Mouse (Mus musculus) thymus, postnatal 14 days (tissue): Measurements from ENCODE around the gene A430078G23Rik.

Source experiments
- DNase-seq: peaks from one replicate; pipeline ENCODE4 v3.0.0; 2021

The A430078G23Rik gene

DNA sequence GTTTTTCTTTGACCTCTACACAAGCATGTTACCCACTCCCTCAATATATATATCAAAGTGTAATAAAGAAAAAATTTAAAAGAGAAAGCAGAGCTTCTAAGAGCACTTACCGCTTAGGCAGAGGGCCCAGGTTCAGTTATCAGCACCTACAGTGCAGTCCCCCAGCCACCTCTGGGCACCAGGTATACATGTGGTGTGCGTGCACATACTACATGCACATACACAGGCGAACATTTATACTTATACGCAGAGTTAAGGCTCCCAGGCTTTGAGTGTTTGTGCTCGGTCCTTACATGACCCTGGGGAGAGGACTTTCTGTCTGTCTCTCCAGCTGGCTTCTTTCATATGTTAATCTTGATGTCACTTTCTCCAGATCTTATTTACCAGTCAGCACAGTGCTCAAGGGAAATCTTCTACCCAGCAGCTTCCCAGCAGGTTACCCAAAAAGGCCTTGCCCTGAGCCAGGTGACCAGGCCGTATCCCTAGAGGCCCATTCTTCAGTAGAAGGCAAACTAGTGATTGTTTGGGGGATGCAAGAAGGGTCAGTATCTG, 61.5 kb downstream of the A430078G23Rik start:
- no peak for DNase-seq

DNA sequence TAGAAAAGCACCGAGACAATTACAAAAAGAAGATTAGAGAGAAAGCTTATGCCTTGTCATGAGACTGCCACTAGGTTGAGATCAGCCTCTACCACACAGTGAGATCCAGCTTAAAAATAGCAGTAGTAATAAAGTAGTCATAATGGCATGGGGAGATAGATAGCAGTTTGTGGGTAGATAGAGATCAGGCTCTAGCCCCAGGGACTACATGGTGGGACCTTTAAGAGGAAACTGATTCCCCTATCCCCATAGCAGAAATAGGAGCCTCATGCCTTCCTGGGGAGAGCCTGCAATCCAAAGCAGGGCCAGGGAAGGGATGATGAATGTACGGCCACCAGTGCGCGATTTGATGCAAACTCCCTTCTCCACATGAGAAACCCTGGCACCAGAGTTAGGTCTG, 62.0 kb downstream of the A430078G23Rik start:
- DNase-seq = no peak

DNA sequence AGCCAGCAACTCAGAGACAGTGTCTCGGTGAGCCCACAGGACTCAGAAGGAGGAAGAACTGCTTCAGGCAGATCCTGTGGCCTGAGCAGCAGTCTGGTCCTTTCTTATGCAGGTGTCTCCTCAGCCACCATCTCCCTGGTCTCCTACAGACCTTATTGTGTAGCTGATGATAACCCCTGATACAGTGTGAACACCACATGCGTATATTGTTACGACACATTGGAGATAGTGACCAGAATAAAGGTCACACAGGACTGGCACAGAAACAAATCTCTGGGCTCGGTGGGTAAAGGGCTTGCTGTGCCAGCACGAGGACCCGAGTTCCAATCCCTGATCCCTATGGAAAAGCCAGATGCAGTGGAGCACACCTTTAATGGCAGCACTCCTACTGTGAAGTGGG, 62.4 kb downstream of the A430078G23Rik start:
- DNase-seq = no peak

DNA sequence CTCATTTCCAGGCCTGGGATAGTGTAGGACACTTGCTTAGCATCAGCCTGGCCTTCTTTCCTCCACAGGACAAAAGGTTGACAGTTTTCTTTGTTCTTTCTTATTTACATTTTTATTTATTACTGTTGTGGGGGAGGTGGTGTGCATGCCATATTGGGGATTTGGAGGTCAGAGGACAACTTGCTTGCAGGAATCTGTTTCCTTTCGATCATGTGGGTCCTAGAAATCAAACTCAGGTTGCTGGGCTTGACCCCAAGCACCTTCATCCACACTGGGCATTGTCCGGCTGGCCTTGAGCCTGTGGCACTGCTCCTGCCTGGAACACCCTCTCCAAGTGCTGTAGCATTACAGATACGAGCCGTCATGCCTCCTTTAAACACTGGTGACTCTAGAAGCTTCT, 63.6 kb downstream of the A430078G23Rik start:
- DNase-seq = no peak

DNA sequence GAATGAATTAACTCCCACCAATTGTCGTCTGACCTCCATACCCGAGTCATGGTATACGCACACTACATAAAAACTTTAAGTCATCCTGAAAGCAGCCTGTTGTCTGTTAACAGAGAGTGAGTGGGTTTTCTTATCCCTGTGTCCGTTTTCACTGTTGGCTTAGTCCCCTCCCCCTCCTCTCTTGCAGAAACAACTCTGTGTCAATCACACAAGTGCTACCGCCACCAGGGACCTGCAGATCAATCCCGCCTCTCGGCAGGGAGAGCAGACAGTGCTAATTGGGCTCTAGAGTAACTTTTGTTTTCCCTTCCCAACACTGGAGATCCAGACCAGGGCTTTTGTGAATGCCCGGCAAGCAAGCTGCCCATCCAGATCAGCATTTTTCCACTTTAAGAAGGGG, 64.2 kb downstream of the A430078G23Rik start:
- DNase-seq = no peak

DNA sequence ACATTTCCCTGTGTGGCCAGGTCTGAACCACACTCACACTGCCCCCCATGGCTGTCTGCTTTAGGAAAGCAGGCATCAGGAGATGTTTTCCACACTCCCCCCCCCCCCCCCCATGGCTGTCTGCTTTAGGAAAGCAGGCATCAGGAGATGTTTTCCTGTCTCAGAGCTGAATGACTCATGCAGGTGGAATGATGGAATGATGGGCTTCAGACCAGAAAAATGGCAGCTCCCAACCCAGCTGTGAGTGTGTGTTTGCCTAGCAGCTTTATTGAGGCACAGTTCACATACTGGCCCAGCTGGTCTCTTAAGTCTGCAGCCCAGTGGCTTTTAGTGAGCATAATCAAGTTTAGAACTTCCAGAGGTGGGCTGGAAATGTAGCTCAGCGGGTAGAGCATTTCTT, 64.9 kb downstream of the A430078G23Rik start:
- DNase-seq = no peak

DNA sequence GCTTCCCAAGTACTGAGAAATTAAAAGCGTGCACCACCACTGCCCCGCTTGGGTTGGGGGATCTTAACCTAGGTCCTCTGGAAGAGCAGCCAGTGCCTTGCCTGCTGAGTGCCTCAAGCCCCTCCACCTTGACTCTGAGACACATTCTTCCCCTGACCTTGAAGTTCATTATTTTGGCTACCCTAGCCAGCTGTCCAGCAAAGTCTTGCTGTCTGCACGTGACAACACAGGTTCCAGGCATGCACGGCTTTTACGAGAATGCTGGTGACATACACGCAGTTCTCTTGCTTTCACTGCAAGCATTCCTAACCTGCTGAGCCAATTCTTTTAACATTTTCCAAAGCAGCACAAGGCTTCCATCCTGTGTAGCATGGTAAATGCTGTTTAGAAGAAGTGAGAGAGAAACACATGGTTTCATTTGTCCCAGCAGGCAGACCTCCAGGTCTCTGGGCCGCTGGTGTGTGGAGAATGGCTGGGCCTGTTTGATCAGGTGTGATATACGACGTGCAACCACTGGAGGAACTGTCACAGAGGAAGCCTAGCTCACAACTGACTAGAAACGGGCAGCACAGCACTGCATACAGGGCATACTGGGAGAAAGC, 67.0 kb downstream of the A430078G23Rik start:
- DNase-seq = no peak

DNA sequence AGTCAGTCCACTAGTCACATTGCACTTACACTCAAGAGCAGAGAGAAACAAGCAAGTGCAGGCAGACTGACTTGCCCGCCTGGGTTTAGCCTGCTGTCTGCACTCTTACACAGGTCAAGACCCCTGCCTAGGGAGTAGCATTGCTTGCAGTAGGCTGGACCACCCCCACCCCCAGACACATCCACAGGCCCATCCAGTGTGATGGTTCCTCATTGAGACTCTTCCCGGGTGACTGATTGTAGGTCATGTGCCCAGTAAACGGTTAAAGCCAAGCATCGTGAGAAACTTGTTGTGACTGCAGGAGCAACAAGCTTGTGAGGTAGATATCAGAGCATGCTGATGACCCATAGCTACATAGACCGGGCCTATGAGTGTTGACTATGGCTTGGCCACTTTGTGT, 68.3 kb downstream of the A430078G23Rik start:
- DNase-seq = no peak

DNA sequence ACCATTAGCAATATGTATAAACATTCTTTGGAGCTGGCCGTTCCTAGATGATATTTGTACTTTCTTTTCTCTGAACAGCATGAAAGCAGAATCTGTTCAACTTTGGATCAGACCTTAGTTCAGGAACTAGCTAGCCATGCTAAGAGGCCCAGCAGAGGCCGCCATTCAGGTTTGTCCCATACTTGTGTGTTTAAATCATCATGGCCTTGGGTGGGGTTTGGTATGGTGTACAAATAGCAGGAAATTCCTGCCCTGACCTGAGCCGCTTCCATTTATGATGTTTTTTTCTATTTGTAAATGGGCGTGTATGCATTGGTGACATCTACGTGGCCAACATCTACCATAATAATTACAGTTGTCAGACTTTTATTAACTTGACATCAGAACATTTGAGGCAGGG, 72.0 kb downstream of the A430078G23Rik start:
- DNase-seq = no peak

DNA sequence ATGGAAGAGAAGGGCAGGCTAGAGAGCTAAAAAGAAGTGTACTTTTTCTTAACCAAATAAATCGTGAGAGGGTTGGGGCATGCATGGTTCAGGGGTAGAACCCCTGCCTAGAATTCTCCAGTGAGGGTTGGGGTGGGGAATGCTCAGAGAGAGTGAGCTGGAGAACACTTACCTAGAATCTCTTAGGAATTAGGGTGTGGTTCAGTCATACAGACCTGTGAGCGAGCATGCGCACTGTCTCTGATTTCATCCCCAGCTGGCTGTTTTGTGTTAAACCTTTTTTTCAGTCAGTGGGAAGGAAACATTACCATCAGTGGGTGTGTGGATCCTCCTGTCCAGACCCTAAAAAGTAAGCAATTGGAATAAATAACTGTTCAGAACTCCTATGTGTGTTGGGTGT, 73.0 kb downstream of the A430078G23Rik start:
- no peak for DNase-seq

DNA sequence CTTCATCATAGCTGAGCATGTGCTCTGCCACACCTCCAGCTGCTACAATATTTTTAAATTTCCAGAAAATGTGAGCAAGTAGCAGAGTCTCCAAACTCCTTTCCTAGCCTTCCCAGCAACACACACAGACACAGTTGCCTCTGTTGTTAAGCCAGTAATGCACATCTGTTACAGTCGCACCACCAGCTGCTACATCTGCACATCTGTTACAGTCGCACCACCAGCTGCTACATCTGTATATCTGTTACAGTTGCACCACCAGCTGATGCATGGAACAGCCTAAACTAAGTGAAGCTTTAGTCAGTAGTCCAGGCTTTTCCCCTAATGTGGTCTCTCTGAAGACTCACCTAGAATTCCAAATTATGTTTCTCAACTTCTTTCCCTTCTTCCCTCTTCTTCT, 75.2 kb downstream of the A430078G23Rik start:
- DNase-seq = no peak

DNA sequence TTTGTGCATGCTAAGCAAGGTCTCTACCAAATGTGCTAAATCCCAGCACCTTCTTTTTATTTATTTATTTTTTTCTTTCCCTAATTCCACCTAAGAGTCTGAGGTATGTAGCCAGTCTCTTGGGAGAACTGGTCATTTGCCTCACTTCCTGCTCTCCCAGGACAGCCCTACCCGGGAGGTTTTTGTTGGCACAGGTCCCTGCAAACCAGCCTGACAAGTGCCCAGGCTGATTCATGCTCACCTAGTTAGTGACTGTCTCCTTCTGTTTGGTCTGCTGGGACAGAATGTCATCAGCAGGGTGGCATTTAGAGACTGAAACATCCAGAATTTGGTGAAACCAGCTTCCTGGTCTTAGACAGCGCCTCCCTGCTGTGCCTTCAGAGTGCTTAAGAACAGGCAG, 76.8 kb downstream of the A430078G23Rik start:
- no peak for DNase-seq

DNA sequence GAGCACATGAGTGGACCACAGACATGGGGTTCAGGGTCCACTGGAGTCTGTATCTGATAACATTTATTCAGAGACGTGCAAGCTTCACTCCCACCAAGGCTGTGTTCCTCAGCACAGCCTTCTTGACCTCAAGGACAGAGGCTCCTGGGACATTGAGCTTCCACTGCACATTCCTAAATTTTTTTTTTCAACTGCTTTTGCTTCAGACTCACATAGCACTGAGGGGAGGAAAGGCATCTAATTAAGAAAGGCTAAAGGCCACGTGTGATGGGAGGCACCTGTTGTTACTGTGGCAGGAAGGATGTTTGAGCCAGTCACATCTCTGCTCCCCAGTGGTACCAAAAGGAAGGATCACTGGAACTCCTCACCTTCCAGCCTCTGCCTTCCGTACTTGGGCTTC, 77.9 kb downstream of the A430078G23Rik start:
- no peak for DNase-seq

DNA sequence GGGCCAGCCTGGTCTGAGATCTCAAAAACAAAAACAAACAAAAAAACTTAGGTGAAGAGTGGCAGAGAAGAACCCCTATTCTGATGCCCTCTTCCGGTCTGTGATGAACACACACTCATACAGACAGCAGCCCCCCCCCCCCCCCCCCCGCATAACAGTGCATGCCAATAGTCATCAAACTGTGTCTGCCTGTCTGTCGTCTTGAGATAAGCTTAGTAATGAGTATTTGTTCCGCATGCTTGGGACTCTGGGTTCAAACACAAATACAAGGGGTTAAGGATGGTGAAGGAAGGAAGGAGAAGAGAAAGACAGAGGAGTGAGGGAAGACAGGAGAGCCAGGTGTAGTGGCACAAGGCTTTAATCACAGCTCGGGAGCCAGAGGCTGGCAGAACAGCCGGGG, 83.3 kb downstream of the A430078G23Rik start:
- no peak for DNase-seq

DNA sequence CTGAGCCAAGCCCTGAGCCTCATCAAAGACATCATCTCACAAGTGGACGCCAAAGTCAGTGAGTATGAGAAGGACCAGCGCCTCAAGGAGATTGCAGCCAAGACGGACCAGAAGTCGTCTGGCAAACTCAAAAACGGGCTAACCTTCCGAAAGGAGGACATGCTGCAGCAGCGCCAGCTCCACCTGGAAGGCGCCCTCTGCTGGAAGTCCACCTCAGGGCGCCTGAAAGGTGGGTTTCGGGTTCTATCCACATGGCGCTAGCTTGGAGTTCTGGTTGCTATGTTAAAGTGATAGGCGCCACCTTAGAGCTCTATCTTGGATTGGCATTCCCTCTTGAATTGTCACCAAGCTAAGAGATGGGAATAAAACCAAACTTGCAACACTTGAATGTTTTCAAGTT, 86.3 kb downstream of the A430078G23Rik start:
- peak; percentile 19 for DNase-seq
